Mouse (Mus musculus): ENCODE results near the gene Cdk7.

DNA sequence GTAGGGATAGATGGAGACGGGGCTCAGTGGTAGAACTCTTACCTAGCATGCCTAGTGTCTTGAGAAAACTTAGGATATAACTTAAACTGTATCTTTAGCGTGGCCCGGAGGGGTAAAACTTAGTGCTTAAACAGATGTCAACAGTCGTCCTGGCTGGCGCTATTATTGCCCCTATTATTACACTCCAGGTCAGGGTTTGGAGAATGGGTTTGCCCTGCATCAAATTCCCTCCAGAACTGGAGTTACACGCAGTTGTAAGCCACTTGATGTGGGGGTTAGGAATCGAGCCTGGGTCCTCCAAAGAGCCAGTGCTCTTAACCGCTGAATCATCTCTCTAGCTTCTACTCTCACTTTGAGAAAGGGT lies 45.3 kb upstream of the Cdk7 start:
- TF ChIP-seq CTCF (IDR thresholded peaks at IDR 0.05; ENCODE audit: low read depth), result no peak
- TF ChIP-seq EP300 (IDR thresholded peaks at IDR 0.05; ENCODE audit: low read depth), result no peak

Measured in liver, embryonic 14.5 days (tissue).